Mouse (Mus musculus) liver, adult 2 months (tissue): ENCODE results near the gene Gm20503. TPM values are rescaled to one million over a fixed set of nuclear protein-coding genes. Genes with fewer than 3 reads are reported as not detected.

Experiments used
- DNase-seq: peaks from one replicate; pipeline ENCODE4 v3.0.0-alpha.2; 2011; ENCODE audit warnings: low read depth, low spot score; ENCODE audit errors: extremely low read depth
- H3K27ac ChIP-seq: fragments of 200-500 bp; replicated peaks from 2 replicates; pipeline ENCODE4 v1.5.1; 2012; ENCODE audit warnings: low read depth, mild to moderate bottlenecking, control low read depth, inconsistent platforms, low read length; ENCODE audit not compliant: insufficient read depth
- H3K27me3 ChIP-seq: fragments of 200-500 bp; 2 replicates; pipeline ENCODE4 v1.6.1; 2012; ENCODE audit warnings: mild to moderate bottlenecking, moderate library complexity, low read length, inconsistent platforms; ENCODE audit not compliant: control insufficient read depth, insufficient read depth
- H3K36me3 ChIP-seq: fragments of 200-500 bp; 2 replicates; pipeline ENCODE4 v1.6.1; 2012; ENCODE audit warnings: low read length, inconsistent platforms; ENCODE audit not compliant: control insufficient read depth, insufficient read depth
- H3K4me1 ChIP-seq: fragments of 200-500 bp; 2 replicates; pipeline ENCODE4 v1.6.1; 2011; ENCODE audit warnings: low read length; ENCODE audit not compliant: control insufficient read depth, insufficient read depth
- H3K4me3 ChIP-seq: fragments of 200-500 bp; 2 replicates; pipeline ENCODE4 v1.5.1; 2011; ENCODE audit warnings: low read depth, mild to moderate bottlenecking, control low read depth, low read length, moderate library complexity; ENCODE audit not compliant: insufficient read depth
- H3K79me2 ChIP-seq: fragments of 200-500 bp; 2 replicates; pipeline ENCODE4 v1.6.1; 2012; ENCODE audit warnings: inconsistent platforms, mild to moderate bottlenecking, low read length, moderate library complexity; ENCODE audit not compliant: control insufficient read depth, insufficient read depth
- H3K9ac ChIP-seq: fragments of 200-500 bp; 2 replicates; pipeline ENCODE4 v1.6.1; 2012; ENCODE audit warnings: low read depth, mild to moderate bottlenecking, control low read depth, inconsistent platforms, low read length
- CTCF ChIP-seq: fragments of 200-500 bp; IDR thresholded peaks from 2 replicates; pipeline ENCODE4 v1.5.1; 2011; ENCODE audit warnings: low read depth, low read length, control low read depth
- POLR2A ChIP-seq: fragments of 200-500 bp; IDR thresholded peaks from 2 replicates; pipeline ENCODE4 v1.6.1; 2011; ENCODE audit warnings: low read length, control low read depth; ENCODE audit not compliant: insufficient read depth; ENCODE audit errors: extremely low read depth
- WGBS: fragments of 180-500 bp; shearing (Covaris S2); methylation state at CpG from one replicate; pipeline ENCODE4 v1.1.7; 2018; 5-methylcytosine and 5-hydroxymethylcytosine counted together
- polyA plus RNA-seq: library from polyadenylated mRNA; depleted of rRNA; stranded (reverse); fragments of >200 nt; gene quantifications from 2 replicates; pipeline ENCODE4 v1.2.3, GENCODE M21; 2012
- total RNA-seq: library from RNA; depleted of rRNA; stranded (reverse); fragments of >200 nt; gene quantifications from 2 replicates; pipeline ENCODE4 v1.2.3, GENCODE M21; 2014

The Gm20503 gene
- total and polyA plus RNA-seq, 2 experiments = not detected

DNA sequence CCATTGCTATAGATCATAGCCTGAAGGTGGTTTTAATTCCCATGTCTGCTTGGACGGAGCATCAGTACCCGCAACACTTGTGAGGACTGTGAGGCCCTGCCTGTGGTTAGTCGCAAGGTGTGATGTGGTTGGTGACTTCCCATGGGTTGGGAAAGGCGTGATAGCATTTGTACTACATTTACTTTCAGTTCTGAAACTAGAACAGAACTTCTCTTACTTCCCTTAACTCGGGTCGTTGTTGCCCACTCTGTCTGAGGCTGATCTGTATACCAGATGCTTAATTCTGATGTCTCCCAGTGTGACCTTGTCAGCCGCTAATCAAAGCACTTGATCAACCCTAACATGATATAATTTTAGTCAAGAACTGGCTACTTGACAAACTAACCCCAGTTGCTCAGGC, 6.2 kb downstream of the Gm20503 start:
- no peak for TF ChIP-seq POLR2A
- TF ChIP-seq CTCF = no peak
- H3K27ac ChIP-seq = 0 out of 2 replicates have a peak overlapping the region, but pooled peaks have one; percentile 0

DNA sequence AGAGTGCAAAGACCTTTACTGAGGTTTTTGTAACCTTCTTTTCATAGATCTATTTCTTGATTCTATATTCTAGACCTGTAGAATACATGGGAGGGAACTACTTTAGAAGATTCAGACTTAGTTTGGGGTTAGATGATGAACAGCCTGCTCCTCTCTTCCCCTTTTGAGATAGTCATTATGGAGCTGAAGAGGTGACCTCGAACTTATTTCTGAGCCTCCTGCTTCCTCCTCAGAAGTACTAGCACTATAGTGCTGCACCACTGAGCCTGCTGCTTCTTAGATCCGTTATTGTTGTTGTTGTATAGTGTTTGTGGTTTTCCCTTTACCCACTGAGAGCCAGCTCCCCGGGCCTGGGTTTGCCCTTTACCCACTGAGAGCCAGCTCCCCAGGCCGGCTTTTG, 6.7 kb downstream of the Gm20503 start:
- Histone ChIP-seq H3K36me3 (peaks cover 7% of the 10 kb centered on the region; the same call in 1 of the 2 replicates), H3K9ac (no peak overlapping the region), H3K79me2 (peaks cover 43% of the 10 kb centered on the region), H3K4me1 (peaks cover 36% of the 10 kb centered on the region), H3K4me3 (no peak overlapping the region), H3K27me3 (no peaks in the 10 kb centered on the region), H3K27ac (no peak overlapping the region)
- TF ChIP-seq CTCF (no peak), POLR2A (no peak)
- WGBS = 35% methylated on average over 4 of the region's 4 CpGs
- no peak for DNase-seq

More for the DNA sequence above, 6.2 kb downstream of the Gm20503 start:
- Histone ChIP-seq H3K4me3 (no peak overlapping the region), H3K4me1 (peaks cover 38% of the 10 kb centered on the region), H3K36me3 (peaks cover 5% of the 10 kb centered on the region; the same call in 1 of the 2 replicates), H3K27me3 (no peaks in the 10 kb centered on the region), H3K79me2 (peaks cover 48% of the 10 kb centered on the region), H3K9ac (no peak overlapping the region)
- peak; percentile 24 for DNase-seq
- WGBS = 80% methylated on average over 7 of the region's 7 CpGs

- H3K27ac ChIP-seq = no peak overlapping the region
- H3K27me3 ChIP-seq = no peaks in the 10 kb centered on the region
- TF ChIP-seq POLR2A = no peak
- TF ChIP-seq CTCF = no peak
- peaks cover 10% of the 10 kb centered on the region; the same call in 1 of the 2 replicates for H3K36me3 ChIP-seq
- peak; percentile 33 for DNase-seq
- peaks cover 25% of the 10 kb centered on the region for H3K4me1 ChIP-seq
- 39% methylated on average over 3 of the region's 3 CpGs for WGBS
- no peak overlapping the region for H3K4me3 ChIP-seq
- no peak overlapping the region for H3K9ac ChIP-seq
- peaks cover 39% of the 10 kb centered on the region for H3K79me2 ChIP-seq
Measured at GRCm38 (mm10) chr4:59011446-59011845, 8.4 kb downstream of the Gm20503 start.

DNA sequence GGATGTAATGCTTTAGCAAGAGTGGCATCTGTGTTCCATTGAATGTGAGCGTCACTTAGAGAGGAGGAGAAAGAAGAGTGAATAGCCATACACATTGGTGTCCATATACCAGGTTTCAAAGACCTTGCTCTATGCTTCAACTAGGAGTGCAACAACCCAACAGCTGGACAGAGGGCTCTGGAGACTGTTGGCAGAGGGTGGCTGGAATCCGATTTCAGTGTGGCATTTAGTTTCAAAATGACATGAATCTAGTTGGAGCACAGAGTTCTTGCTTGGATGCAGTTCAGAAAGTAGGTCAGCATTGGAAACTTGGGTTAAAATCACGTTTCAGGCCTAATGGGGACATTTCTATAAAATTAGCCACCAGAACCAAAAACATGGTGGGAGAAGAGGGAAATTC, 12.2 kb downstream of the Gm20503 start:
- DNase-seq = no peak

GRCm38 (mm10) chr4:59016922-59017321, 13.9 kb downstream of the Gm20503 start:
- Histone ChIP-seq H3K4me1 (no peaks in the 10 kb centered on the region), H3K79me2 (peaks cover 16% of the 10 kb centered on the region), H3K9ac (no peak overlapping the region), H3K27me3 (no peaks in the 10 kb centered on the region), H3K36me3 (peaks cover 45% of the 10 kb centered on the region), H3K27ac (no peak overlapping the region), H3K4me3 (no peak overlapping the region)
- no peak for DNase-seq
- WGBS = 79% methylated on average over 2 of the region's 2 CpGs
- TF ChIP-seq POLR2A (no peak), CTCF (no peak)

More for the DNA sequence above, 12.2 kb downstream of the Gm20503 start:
- H3K4me1 ChIP-seq = peaks cover 5% of the 10 kb centered on the region; the same call in 1 of the 2 replicates
- peaks cover 24% of the 10 kb centered on the region for H3K79me2 ChIP-seq
- peaks cover 35% of the 10 kb centered on the region for H3K36me3 ChIP-seq
- 57% methylated on average over 3 of the region's 3 CpGs for WGBS
- no peak overlapping the region for H3K4me3 ChIP-seq
- no peak overlapping the region for H3K9ac ChIP-seq
- no peaks in the 10 kb centered on the region for H3K27me3 ChIP-seq
- no peak overlapping the region for H3K27ac ChIP-seq
- TF ChIP-seq POLR2A (no peak), CTCF (no peak)

DNA sequence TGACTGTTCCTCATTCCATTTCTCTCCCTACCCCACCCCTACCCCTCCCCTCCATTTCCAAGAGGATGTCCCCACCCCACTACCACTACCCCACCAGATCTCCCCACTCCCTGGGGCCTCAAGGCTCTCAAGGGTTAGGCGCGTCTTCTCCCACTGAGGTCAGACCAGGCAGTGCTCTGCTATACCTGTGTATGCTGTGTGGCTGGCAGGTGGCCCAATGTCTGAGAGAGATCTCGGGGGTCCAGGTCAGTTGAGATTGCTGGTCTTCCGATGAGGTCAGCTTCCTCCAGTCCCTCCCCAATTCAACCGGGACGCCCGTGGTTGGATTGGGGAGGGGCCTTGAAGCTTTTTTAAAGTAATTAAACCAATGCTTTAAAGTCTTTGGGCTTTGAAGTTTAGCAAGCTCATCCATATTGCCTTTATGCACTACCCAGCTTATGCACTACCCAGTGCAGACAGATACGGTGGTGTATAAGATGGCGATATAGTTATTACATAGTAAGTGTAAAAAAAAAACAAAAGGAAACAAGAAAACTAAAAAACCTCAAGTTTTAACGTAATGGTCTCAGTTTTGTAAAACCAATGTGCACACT, 31.4 kb downstream of the Gm20503 start:
- Histone ChIP-seq H3K27ac (no peak overlapping the region), H3K79me2 (no peaks in the 10 kb centered on the region), H3K9ac (no peak overlapping the region), H3K4me1 (0 out of 2 replicates have a peak, but pooled peaks cover 3% of the 10 kb centered on the region), H3K27me3 (no peaks in the 10 kb centered on the region), H3K4me3 (peak overlapping the region; percentile 84; the same call in 1 of the 2 replicates), H3K36me3 (peaks cover under 1% of the 10 kb centered on the region; the same call in 1 of the 2 replicates)
- no peak for DNase-seq
- WGBS = 78% methylated on average over 10 of the region's 10 CpGs
- TF ChIP-seq CTCF (no peak), POLR2A (no peak)
